Mouse (Mus musculus) cerebellum, postnatal 14 days (tissue): ENCODE measurements around the gene Gpr35.
"Not testable (repeated sequence)": the region's sequence is repeated elsewhere in the genome, so short reads cannot be mapped to it uniquely, and the experiment has no call there.

ENCODE experiments used
- DNase-seq, 2 experiments: peaks; one replicate each; pipeline ENCODE4 v3.0.0; 2021; ENCODE audit warnings: mixed read lengths in 2 of 2

Gpr35 gene

GRCm38 (mm10) chr1:92934182-92934827 is 16.4 kb upstream of the Gpr35 start, which contains the start of gene Capn10:
Gene Capn10 (plus strand): TSS chr1:92934376.
- peak; percentile 93 to 94 for DNase-seq

DNA sequence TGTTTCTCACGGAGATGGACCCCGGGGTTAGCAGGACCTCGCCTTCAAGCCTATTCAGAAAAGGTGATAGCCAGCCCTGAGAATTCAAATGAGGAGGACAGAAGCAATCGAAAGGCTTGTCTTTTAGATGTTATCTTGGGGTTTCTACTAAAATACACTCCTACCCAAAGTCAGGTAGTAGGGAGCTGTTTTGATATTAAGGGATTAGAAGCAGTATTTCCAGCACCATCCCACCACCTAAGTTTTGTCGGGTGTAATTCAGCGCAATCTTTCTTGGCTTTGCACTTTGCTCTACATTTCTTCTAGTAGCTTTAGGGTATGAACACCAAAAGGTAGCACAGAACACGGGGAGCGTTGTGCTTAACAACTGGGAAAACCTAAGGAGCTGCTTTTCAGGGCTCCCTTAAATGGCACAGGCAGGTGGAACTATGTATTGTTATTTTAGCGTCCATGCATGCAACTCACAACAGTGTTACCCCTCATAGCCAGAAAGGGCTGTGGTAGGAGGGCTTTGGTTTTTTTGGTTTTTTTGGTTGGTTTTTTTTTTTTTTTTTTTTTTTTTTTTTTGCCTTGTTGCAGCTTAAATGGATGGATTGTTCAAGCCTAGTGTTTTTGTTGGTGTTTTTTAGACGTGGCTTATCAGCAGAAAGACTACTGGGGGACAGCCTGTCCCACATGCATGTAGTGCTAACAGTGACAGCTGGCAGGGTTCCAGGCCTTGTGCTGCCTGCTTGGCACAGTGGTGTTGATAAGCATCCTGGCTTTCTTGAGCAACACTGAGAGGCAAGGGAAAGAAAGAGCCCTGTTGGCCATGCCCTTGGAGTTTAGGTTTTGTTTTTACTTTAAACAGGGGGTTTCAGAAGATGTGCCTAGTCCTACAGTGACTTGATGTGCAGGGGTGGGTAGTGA is 15.4 kb upstream of the Gpr35 start:
- peak; percentile 69 to 82 for DNase-seq

DNA sequence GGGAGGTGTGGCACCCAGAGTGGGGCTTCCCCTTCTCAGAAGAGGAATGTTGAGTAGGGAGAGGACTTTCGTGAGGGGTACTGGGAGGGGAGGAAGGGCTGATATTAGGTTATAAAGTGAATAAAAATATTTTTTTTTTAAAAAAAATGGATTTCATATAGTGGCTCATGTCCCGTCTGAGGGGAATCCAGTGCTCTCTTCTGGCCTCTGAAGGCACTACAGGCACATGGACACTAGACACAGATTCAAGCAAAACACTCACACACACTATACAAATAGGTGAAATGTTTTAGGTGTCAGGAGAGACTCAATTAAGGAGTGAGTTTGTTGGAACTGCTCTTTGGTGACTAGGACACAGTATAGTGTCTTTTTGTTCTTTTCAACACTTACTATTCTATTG is 14.7 kb upstream of the Gpr35 start:
- no peak for DNase-seq

DNA sequence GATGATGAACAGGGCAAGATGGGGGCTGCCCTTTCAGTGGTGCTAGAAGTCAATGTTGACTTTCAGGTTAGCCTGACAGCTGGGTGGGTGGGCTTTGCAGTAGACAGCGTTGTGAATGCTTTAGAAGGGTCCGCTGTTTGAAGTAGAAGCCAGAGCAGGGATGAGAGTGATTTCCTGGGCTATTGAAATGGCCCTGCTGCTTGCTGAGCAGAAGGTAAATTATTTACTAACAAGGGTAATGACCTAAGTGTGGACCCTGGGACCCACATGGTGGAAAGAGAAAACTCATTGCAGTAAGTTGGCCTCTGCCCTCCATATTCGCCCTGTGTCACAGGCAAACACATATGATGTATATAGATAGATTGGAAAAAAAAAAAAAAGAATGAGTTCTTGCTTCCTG is 14.2 kb upstream of the Gpr35 start:
- no peak for DNase-seq

GRCm38 (mm10) chr1:92937797-92938196 is 12.9 kb upstream of the Gpr35 start:
- no peak for DNase-seq

- DNase-seq: no peak
Measured at GRCm38 (mm10) chr1:92939746-92940145, 10.9 kb upstream of the Gpr35 start.

DNA sequence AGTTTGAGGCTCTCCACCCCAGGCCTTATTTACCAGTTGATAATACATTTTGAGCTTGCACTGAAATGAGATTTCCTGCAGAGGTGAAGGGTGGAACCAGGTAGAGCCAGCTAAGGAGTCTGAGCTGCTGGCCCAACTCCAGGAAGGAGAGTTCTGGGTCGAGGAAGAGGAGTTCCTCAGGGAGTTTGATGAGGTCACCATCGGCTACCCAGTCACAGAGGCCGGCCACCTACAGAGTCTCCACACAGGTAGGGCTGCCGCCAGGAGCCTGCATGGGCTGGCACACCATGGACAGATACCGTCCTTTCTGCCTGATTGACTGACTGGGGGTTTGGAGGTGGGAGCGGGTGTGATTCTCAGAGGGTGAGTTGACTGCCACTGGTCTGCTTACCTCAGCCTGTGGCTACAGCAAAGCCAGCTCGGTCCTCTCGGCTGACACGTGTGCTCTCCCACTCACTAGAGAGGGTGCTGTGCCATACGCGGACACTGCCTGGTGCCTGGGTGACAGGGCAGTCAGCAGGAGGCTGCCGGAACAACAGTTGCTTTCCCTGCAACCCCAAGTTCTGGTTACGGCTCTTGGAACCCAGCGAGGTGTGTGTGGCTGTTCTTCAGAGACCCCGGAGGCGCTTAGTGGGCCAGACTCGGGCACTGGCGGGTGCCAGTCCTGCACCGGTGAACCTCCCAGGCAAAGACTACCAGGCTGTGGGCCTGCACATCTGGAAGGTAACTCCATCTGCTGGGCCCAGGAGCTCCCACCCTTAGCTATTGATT is 7.3 kb upstream of the Gpr35 start:
- no peak for DNase-seq

DNA sequence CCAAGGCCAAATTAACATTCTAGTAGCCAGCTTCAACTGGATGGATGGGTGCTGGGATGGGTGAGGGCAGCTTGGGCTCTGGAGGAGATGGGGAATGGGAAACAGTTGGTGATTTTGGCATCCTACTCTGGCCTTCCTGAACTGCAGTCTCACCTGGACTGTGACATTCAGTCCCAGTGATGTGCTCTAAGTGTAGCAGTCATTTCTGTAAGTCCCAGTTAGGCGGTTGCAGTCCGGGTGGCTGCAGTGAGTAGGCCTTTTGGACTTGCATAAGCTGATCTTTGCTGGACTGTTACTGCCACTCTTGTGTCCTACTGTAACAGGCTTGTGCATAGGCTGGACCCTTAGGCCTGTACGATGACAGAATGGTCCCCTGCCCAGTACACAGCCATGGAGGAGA is 2.7 kb upstream of the Gpr35 start:
- DNase-seq: no peak

DNA sequence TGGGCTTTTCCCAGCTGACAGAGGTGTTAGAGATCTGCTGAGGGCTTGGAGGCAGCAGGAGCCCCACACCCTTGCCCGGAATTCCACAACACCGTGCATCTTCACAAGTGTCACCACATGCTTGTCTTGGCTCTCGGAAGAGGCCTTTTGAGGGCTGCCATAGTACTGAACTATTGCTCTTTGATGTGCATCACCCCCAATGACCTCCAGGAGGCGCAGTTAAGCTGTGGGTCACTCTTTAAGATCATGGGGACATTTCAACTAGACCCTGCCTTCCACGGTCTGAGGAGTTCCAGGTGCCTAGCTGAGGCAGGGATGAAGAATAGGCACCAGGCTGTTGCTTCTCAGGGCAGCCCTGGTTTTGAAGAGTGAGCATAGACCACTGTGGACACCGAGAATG is 1.2 kb upstream of the Gpr35 start:
- peak; percentile 33 to 56 for DNase-seq

GRCm38 (mm10) chr1:92953641-92954040 is 3.0 kb downstream of the Gpr35 start:
- no peak for DNase-seq

DNA sequence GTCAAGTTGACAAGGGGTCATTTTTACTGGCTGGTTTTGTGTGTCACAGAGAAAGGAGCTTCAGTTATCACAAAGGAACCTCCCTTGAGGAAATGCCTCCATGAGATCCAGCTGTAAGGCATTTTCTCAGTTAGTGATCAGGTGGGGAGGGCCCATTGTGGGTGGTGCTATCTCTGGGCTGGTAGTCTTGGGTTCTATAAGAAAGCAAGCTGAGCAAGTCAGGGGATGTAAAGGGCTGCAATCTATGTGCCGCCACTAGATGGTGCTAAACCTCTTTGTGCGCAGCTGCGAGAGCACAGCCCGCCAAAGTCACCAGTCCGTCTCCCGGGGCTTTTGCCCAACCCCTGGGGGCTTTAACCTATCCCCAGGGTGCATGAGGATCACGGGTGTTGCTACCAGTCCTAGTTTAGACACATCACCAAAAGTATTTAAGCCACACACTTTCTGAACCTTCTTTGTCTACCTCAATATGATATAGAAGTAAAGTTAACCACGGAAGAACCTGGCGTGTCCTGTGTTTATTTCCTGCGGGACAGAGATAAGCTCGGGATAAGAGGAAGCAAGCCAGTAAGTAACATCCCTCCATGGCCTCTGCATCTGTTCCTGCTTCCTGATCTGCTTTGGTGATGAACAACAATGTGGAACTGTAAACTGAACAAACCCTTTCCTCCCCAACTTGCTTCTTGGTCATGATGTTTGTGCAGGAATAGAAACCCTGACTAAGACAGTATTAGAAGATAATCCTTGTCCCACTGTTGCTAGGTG is 6.1 kb downstream of the Gpr35 start:
- DNase-seq: peak; percentile 80 to 83

DNA sequence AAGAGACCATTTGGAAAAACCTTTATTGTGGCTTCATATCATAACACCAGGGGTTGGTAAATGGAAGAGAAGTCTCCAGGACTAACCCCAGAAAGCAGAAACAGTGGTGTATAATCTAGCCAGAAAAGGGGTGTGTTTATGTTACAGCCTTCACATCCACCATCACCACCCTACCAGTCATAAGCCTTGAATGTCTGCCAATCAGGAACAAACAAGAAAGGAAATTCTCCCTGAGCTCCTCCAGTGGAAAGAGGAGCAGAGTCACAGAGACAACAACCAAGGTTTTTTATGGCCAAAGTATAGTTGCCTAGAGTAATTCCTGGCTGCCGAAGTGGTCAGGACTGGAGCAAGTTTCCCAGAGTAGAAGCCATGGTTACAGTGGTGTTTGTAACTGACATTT is 8.3 kb downstream of the Gpr35 start:
- DNase-seq: no peak

DNA sequence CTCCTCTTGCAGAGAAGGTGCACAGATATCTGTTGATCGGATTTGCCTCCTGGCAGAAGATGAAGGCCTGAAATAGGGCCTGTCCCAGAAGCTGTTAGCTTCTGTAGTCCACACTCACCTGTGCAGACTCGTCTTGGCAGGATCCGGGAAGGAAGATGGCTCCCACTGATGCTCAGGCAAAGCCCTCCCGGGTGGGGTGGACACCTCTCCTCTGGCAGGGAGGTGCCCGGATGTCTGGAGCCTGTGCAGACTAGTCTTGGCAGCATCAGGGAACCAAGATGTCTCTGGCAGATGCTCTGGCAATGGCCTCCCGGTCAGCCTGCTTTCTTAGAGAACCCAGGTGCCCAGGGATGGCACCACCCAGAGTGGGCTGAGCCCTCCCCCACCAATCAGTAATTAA is 20.1 kb downstream of the Gpr35 start:
- not testable (repeated sequence) for DNase-seq

GRCm38 (mm10) chr1:92971879-92972795 is 21.5 kb downstream of the Gpr35 start:
- no peak for DNase-seq

- DNase-seq: peak; percentile 34 to 69
Measured at GRCm38 (mm10) chr1:92972854-92973253, 22.2 kb downstream of the Gpr35 start.

DNA sequence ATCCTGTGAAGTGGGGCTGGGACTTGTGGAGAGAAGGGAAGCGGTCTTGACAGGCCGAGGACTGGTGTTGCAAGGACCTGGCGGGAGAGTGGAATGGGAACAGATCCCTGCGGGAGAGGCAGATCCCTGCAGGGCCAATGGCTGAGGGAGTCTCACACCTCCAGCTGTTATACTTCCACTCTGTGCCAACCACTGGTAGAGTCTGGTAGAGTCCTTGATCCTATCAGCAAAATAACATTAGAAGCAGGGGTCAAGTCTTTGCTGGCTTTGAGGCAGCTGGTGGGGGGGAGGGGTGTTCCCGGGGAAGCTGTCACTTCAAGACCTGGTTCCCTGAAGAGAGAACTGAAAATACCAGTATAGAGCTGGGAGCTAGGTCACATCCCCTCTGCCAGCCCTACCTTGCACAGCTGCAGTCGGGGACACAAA is 25.5 kb downstream of the Gpr35 start:
- DNase-seq: peak in 1 of 2 experiments; percentile 28

DNA sequence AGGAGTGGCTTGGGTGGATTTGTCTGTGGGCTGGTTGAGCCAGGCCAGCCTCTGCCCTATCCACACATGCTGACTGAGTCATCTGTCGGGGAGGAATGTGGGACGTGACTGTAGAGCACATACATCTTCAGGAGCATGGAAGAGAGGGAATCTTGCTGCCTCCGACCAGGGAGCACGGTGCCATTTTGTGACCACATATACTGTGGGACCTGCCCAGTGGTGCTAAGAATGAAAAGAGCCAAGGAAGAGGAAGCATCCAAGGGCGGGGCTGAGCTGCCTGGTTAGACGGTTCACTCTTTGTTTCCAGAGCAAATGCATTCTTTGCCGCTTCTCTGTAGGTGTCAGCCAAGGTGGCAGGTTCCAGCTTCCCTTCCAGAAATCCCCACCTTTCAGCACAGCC is 28.0 kb downstream of the Gpr35 start:
- DNase-seq: no peak

DNA sequence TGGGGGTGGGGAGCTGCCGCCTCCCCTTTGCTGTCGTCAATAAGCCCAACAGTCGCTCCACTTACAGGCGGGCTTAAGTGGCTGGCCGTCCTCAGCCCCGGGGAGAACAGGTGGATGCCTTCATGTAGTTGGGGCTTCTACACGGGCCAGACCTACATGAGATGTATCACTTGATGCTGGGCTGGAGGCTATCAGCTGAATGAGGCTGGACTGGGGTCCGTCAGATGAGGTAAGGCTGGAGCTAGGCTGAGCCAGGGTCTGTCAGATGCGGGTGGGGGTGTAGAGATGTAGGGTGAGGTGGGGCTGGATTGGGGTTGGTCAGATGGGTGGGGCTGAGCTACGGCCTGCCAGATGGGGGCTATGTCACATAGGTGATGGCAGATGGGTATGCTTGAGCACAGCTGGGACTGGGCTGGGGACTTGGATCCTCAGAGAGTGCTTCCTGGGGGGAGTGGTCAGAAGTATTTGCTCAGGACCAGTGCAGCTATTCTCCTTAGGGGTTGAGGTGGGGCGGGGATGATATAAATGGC is 28.5 kb downstream of the Gpr35 start:
- no peak for DNase-seq

DNA sequence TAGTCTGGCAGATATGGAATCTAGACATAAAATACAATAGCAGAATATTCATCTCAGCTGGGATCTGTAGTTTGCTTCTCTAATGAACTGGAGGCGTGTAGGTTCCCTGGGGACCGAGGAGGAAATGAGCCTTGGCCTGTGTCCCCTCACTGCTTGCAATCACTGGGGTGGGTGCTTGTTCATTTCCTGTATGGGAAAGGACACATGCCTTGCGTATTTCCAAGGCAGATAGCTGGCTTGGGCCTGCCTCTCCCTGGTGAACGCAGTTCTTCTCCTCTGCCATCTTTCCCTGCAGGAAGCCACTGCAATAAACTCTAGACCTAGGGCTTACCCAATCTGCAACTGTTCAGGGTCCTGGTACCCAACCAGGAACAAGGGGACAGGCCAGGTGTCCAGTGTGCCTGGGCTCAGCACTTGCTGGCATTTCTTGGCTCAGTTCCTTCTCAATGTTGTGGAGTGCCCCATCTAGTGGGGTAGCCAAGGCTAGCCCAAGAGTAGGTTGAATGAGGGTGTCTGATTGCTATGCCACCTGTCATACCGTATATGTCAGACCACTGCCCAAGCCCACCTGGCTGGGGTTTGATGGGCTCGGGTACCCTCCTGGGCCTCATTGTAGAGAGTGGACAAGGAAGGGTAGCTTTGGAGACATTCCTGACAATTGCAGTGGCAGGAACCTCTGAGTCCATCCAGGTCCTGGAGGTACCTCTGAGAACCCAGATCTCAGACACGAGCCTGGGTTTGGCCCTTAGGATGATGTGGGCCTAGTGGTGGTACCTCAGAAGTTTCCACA is 30.6 kb downstream of the Gpr35 start:
- no peak for DNase-seq

- DNase-seq: peak; percentile 44 to 59
Measured at GRCm38 (mm10) chr1:92982931-92983605, 32.4 kb downstream of the Gpr35 start.
